Mouse (Mus musculus): ENCODE data around the gene Lrrc25.

- no peak for TF ChIP-seq CTCF (IDR thresholded peaks at IDR 0.05; ENCODE audit: extremely low read depth, insufficient read depth, low read length)
- TF ChIP-seq POLR2A (IDR thresholded peaks at IDR 0.05; ENCODE audit: extremely low read depth, insufficient read depth, low read length), result no peak
These were observed 41.8 kb downstream of the Lrrc25 start for GRCm38 (mm10) chr8:70657739-70658138.

Data from cortical plate, adult 2 months (tissue).